In the genomic region with DNA sequence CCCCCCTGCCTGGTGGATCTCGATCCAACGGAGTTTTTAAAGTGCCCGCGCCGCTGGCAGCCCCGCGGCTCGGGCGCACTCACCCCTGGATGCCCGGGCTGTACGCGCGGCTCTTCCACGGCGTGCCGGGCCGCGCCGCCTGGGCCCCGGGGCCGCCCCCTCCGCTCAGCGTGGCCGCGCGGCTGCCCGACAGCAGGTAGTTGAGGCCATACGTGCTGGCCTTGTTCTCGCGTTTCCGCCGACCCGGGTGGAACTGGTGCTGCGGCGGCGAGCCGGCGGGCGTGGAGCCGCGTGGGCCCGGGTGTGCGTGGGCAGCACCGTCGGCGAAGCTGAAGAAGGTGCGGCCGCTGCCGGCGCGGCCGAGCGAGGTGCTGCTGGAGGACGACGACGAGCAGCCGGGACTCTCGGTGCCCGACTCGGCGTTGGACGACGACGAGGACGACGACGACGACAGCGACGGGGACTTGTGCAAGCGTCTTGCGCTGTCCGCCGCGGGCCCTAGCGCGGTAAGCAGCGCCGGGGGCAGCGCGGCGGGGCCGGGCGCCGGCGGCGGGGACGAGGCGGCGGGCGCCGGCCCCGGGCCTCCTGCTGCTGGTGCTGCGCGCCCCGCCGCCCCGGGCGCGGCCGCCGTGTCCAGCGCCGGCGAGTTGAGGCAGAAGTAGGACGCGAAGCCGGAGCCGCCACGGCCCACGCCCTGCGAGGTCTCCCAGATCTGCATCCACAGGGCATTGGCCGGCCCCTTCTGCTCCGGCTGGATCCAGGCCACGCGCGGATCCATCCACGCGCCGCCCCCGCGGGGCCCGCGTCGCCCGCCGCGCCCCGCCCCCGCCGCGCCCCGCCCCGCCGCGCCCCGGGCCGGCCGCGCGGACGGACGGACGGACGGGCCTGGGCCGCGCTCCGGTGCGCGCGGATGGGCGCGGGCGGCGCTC, we compare ENCODE assay signal across 8 mouse cellular contexts. TPM values are rescaled to one million over a fixed set of nuclear protein-coding genes. Genes with fewer than 3 reads are reported as not detected.
A peak's percentile ranks its signal among the peaks of the same experiment; 100 is the strongest.
DNase-seq lines count a peak whose midpoint lies in the region; ATAC-seq and TF ChIP-seq lines count a peak whose summit lies in the region.

Gene Nsun2 (plus strand): TSS at position 342 of the 929 bp plus-strand sequence.

- peak; percentile 33 for DNase-seq in c-Kit-negative CD71-positive TER-119-positive erythroid progenitor cells, embryonic 14.5 days (ENCODE audit: low read depth, low spot score)
- peak; percentile 66 to 67 for DNase-seq in heart, postnatal 10 days
- peak; percentile 65 to 75 for DNase-seq in kidney, postnatal 4 days
- DNase-seq in lung, adult 2 months, result peak; percentile 83
- DNase-seq in thymus, postnatal 0 days (ENCODE audit: low spot score), result peak; percentile 43

- no peaks in the 10 kb centered on the region; the same call in 1 of the 2 replicates for H3K36me3 ChIP-seq in ES-Bruce4 (ENCODE audit: control insufficient read depth, insufficient read depth, low read length, poor library complexity, severe bottlenecking)
- H3K36me3 ChIP-seq in forebrain, embryonic 13.5 days (ENCODE audit: poor library complexity, severe bottlenecking), result peaks cover 5% of the 10 kb centered on the region
- H3K36me3 ChIP-seq in neural tube, embryonic 13.5 days, result no peaks in the 10 kb centered on the region

- H3K4me2 ChIP-seq in forebrain, embryonic 13.5 days, result peak within 1 kb of the TSS; percentile 85
- peak within 1 kb of the TSS; percentile 98 for H3K4me2 ChIP-seq in neural tube, embryonic 13.5 days

- TF ChIP-seq EP300 in ES-Bruce4 (IDR thresholded peaks at IDR 0.05; ENCODE audit: insufficient read depth, low read depth, low read length), result no peak

- peaks cover 8% of the 10 kb centered on the region for H3K4me1 ChIP-seq in ES-Bruce4 (ENCODE audit: control insufficient read depth, insufficient read depth, low read length)
- peaks cover 51% of the 10 kb centered on the region for H3K4me1 ChIP-seq in forebrain, embryonic 13.5 days
- peaks cover 10% of the 10 kb centered on the region; the same call in 1 of the 2 replicates for H3K4me1 ChIP-seq in lung, adult 2 months (ENCODE audit: control insufficient read depth, insufficient read depth, low read length)
- peaks cover 66% of the 10 kb centered on the region for H3K4me1 ChIP-seq in neural tube, embryonic 13.5 days (replicated peaks)

- intact Hi-C loops in heart, postnatal 10 days (cut with DNase I), result loop anchor here (5.0 kb wide), 1 partner anchor 79 kb away; the partner anchor contains the start of gene Srd5a1

- no peak within 1 kb of the TSS for H3K27ac ChIP-seq in ES-Bruce4 (ENCODE audit: insufficient read depth, low read length)
- peak within 1 kb of the TSS; percentile 91 for H3K27ac ChIP-seq in forebrain, embryonic 13.5 days
- peak within 1 kb of the TSS; percentile 96 for H3K27ac ChIP-seq in neural tube, embryonic 13.5 days (replicated peaks)

- peak within 1 kb of the TSS; percentile 98 for H3K9ac ChIP-seq in ES-Bruce4 (ENCODE audit: low read depth, poor library complexity, severe bottlenecking)
- peak within 1 kb of the TSS; percentile 91 for H3K9ac ChIP-seq in forebrain, embryonic 13.5 days
- H3K9ac ChIP-seq in neural tube, embryonic 13.5 days, result peak within 1 kb of the TSS; percentile 94

- H3K27me3 ChIP-seq in ES-Bruce4 (ENCODE audit: control insufficient read depth, insufficient read depth, low read length, poor library complexity, severe bottlenecking), result no peaks in the 10 kb centered on the region
- no peaks in the 10 kb centered on the region for H3K27me3 ChIP-seq in forebrain, embryonic 13.5 days
- H3K27me3 ChIP-seq in neural tube, embryonic 13.5 days, result no peaks in the 10 kb centered on the region

- peak within 1 kb of the TSS; percentile 90 for H3K4me3 ChIP-seq in ES-Bruce4 (ENCODE audit: low read depth, low read length)
- H3K4me3 ChIP-seq in forebrain, embryonic 13.5 days, result peak within 1 kb of the TSS; percentile 81
- peak within 1 kb of the TSS; percentile 84 for H3K4me3 ChIP-seq in lung, adult 2 months (replicated peaks; ENCODE audit: extremely low read depth, low read depth, low read length)
- H3K4me3 ChIP-seq in neural tube, embryonic 13.5 days, result peak within 1 kb of the TSS; percentile 94

- WGBS in forebrain, embryonic 13.5 days, result under 1% methylated on average over 79 of the region's 155 CpGs
- 10% methylated on average over 149 of the region's 155 CpGs for WGBS in lung, adult 2 months
- WGBS in neural tube, embryonic 13.5 days, result under 1% methylated on average over 95 of the region's 155 CpGs

- no peaks in the 10 kb centered on the region for H3K9me3 ChIP-seq in ES-Bruce4 (replicated peaks; ENCODE audit: control insufficient read depth, insufficient read depth, low read length, poor library complexity, severe bottlenecking)
- no peaks in the 10 kb centered on the region for H3K9me3 ChIP-seq in forebrain, embryonic 13.5 days (replicated peaks)
- no peaks in the 10 kb centered on the region for H3K9me3 ChIP-seq in neural tube, embryonic 13.5 days

- TF ChIP-seq CTCF in ES-Bruce4 (IDR thresholded peaks at IDR 0.05; ENCODE audit: low read depth, low read length), result no peak
- TF ChIP-seq CTCF in lung, adult 2 months (IDR thresholded peaks at IDR 0.05; ENCODE audit: insufficient read depth, low read length), result no peak

- ATAC-seq in forebrain, embryonic 13.5 days, result no peak
- ATAC-seq in neural tube, embryonic 13.5 days (ENCODE audit: low read depth), result peak; percentile 5

- TF ChIP-seq POLR2A in ES-Bruce4 (IDR thresholded peaks at IDR 0.05; ENCODE audit: insufficient read depth, low read length), result no peak
- no peak; the same call in 1 of the 2 replicates for TF ChIP-seq POLR2A in lung, adult 2 months (IDR thresholded peaks at IDR 0.05; ENCODE audit: borderline replicate concordance, extremely low read depth, low read depth, low read length)

RNA-seq across cellular contexts. Expression of gene Nsun2, which starts in this region (rescaled TPM):
- 197 and 208 TPM in 2 replicates for polyA plus RNA-seq in ES-Bruce4 (2011; ENCODE audit: insufficient read depth, insufficient read length, low read depth, missing spikeins)
- 85.5 and 89.6 TPM in 2 replicates for polyA plus RNA-seq in forebrain, embryonic 13.5 days (2015; fragmentation: Nextera tagmentation; extraction: Ambion mirVana)
- total RNA-seq in heart, postnatal 10 days (2021), result 10 to 100 TPM; 40.9 to 47.6 TPM
- 19.3 and 28.7 TPM in 2 replicates for polyA plus RNA-seq in lung, adult 2 months (2012; rRNA removed)
- polyA plus RNA-seq in neural tube, embryonic 13.5 days (2015; fragmentation: Nextera tagmentation; extraction: Ambion mirVana), result 78.5 and 87.1 TPM in 2 replicates
- polyA plus RNA-seq in thymus, postnatal 0 days (2015; fragmentation: Nextera tagmentation; extraction: Ambion mirVana), result 126 and 131 TPM in 2 replicates

Comparison
In these comparisons a context has a peak if more than half of its experiments do, and no peak if none do; other contexts are left out.
1. DNase-seq: peak in every context shown above with its lines; median percentile 83 in lung, adult 2 months; 70 in kidney, postnatal 4 days; 66 in heart, postnatal 10 days; 43 in thymus, postnatal 0 days; 33 in c-Kit-negative CD71-positive TER-119-positive erythroid progenitor cells, embryonic 14.5 days.